13 mouse cellular contexts compared by ENCODE assay signal in the genomic region with DNA sequence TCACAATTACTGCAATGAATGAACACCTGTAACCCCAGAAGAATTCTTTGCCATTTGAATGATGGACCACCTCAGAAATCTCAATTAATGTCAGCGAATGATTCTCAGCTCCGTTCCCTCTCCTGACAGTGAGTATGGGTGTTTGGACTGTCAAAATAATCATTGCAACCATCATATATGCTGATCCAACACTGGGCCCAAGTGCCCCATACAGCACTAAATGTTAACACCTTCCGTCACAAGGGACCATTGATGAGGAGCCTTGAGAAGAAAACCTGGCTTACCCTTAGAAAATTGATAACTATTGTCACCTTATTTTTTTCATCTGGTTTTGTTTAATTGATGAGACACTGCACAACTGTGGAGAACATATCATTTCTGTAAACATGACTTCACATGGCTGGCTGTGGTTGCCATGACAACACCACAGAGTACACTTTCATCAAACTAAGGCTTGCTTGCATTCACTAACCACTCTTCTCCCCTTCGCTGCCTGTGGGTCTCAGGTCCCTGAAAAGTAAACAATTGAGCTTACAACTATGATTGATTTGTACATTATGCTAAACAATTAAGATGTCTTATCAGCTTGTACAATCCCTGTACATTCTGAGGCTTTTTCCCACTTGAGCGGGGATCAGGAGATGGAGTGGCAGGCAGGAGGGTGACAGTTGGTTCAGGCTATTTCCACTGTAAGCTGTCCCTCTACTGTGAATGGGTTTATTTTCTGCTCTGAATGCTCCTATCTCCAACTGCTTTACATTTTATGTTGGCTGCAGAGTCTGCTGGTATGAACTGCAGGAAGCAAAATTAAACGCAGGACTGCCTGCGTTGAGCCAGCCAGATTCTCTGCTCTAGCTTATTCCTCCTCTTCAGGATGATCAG.
DNase-seq lines count a peak whose midpoint lies in the region; ATAC-seq lines count a peak whose summit lies in the region.
"Had no signal": no experiment of that assay in that cellular context is flagged by ENCODE, and none has a peak within 500 bp of the region (broad histone marks: within the 10 kb centered on the region; RNA-seq: fewer than 3 reads in every experiment).

No protein-coding gene starts in this region.

- 65% methylated on average over 7 of the region's 7 CpGs for WGBS in forebrain, embryonic 12.5 days
- 69% methylated on average over 7 of the region's 7 CpGs for WGBS in hindbrain, embryonic 12.5 days
- WGBS in midbrain, embryonic 16.5 days: 63% methylated on average over 7 of the region's 7 CpGs
- WGBS in heart, embryonic 10.5 days: 84% methylated on average over 7 of the region's 7 CpGs

- no peaks in the 10 kb centered on the region for H3K9me3 ChIP-seq in forebrain, embryonic 12.5 days
- no peaks in the 10 kb centered on the region for H3K9me3 ChIP-seq in hindbrain, embryonic 12.5 days (replicated peaks)
- no peaks in the 10 kb centered on the region for H3K9me3 ChIP-seq in midbrain, embryonic 16.5 days (replicated peaks; ENCODE audit: control insufficient read depth, low read length, poor library complexity, severe bottlenecking)
- H3K9me3 ChIP-seq in heart, embryonic 10.5 days: no peaks in the 10 kb centered on the region
- H3K9me3 ChIP-seq: embryonic facial prominence, embryonic 12.5 days; neural tube, embryonic 12.5 days had no signal

- no peaks in the 10 kb centered on the region for H3K27me3 ChIP-seq in forebrain, embryonic 12.5 days
- H3K27me3 ChIP-seq in hindbrain, embryonic 12.5 days: no peaks in the 10 kb centered on the region
- H3K27me3 ChIP-seq in midbrain, embryonic 16.5 days (ENCODE audit: control insufficient read depth, insufficient read depth, low read depth, low read length): no peaks in the 10 kb centered on the region
- no peaks in the 10 kb centered on the region for H3K27me3 ChIP-seq in heart, embryonic 10.5 days (ENCODE audit: insufficient read depth, poor library complexity, severe bottlenecking)
- H3K27me3 ChIP-seq: embryonic facial prominence, embryonic 12.5 days; neural tube, embryonic 12.5 days had no signal

- H3K36me3 ChIP-seq in forebrain, embryonic 12.5 days (replicated peaks): no peaks in the 10 kb centered on the region
- H3K36me3 ChIP-seq in hindbrain, embryonic 12.5 days: no peaks in the 10 kb centered on the region
- no peaks in the 10 kb centered on the region for H3K36me3 ChIP-seq in midbrain, embryonic 16.5 days (ENCODE audit: control insufficient read depth, insufficient read depth, low read length)
- no peaks in the 10 kb centered on the region for H3K36me3 ChIP-seq in heart, embryonic 10.5 days
- H3K36me3 ChIP-seq: embryonic facial prominence, embryonic 12.5 days; neural tube, embryonic 12.5 days had no signal

- peak; percentile 50 to 65 for DNase-seq in left cerebral cortex, postnatal 25 days (ENCODE audit: low spot score in 2 of 2)
- no peak for DNase-seq in left cerebral cortex, adult 9 months (ENCODE audit: low spot score in 2 of 2)
- no peak for DNase-seq in yolk sac, embryonic 10.5 days (ENCODE audit: low spot score)
- DNase-seq in heart, embryonic 10.5 days (ENCODE audit: low spot score): no peak
- DNase-seq: cerebellum, postnatal 14 days; heart, postnatal 10 days; kidney, adult 2 months; liver, postnatal 0 days had no signal

- H3K4me1 ChIP-seq in forebrain, embryonic 12.5 days: peaks cover 5% of the 10 kb centered on the region
- H3K4me1 ChIP-seq in hindbrain, embryonic 12.5 days: 0 out of 2 replicates have a peak, but pooled peaks cover 2% of the 10 kb centered on the region
- peaks cover 4% of the 10 kb centered on the region; the same call in 1 of the 2 replicates for H3K4me1 ChIP-seq in midbrain, embryonic 16.5 days (ENCODE audit: control insufficient read depth, insufficient read depth, low read length)
- no peaks in the 10 kb centered on the region for H3K4me1 ChIP-seq in heart, embryonic 10.5 days
- H3K4me1 ChIP-seq: embryonic facial prominence, embryonic 12.5 days; neural tube, embryonic 12.5 days had no signal

- no peak overlapping the region for H3K27ac ChIP-seq in forebrain, embryonic 12.5 days
- no peak overlapping the region for H3K27ac ChIP-seq in hindbrain, embryonic 12.5 days
- no peak overlapping the region for H3K27ac ChIP-seq in midbrain, embryonic 16.5 days (ENCODE audit: low read length)
- H3K27ac ChIP-seq in heart, embryonic 10.5 days: no peak overlapping the region
- H3K27ac ChIP-seq: embryonic facial prominence, embryonic 12.5 days; neural tube, embryonic 12.5 days had no signal

- intact Hi-C loops in left cerebral cortex, postnatal 25 days (cut with DNase I): no loop called here

- H3K4me2 ChIP-seq in forebrain, embryonic 12.5 days: no peak overlapping the region
- no peak overlapping the region for H3K4me2 ChIP-seq in hindbrain, embryonic 12.5 days (replicated peaks)
- H3K4me2 ChIP-seq in midbrain, embryonic 16.5 days (ENCODE audit: low read length): no peak overlapping the region
- H3K4me2 ChIP-seq: embryonic facial prominence, embryonic 12.5 days; neural tube, embryonic 12.5 days had no signal

- H3K4me3 ChIP-seq in forebrain, embryonic 12.5 days (replicated peaks): no peak overlapping the region
- H3K4me3 ChIP-seq in hindbrain, embryonic 12.5 days: no peak overlapping the region
- H3K4me3 ChIP-seq in midbrain, embryonic 16.5 days (ENCODE audit: low read depth, low read length): no peak overlapping the region
- H3K4me3 ChIP-seq in heart, embryonic 10.5 days: no peak overlapping the region
- H3K4me3 ChIP-seq: embryonic facial prominence, embryonic 12.5 days; neural tube, embryonic 12.5 days had no signal

- peak; percentile 79 for ATAC-seq in forebrain, embryonic 12.5 days (ENCODE audit: low FRiP score)
- peak; percentile 57; the same call in 1 of the 2 replicates for ATAC-seq in hindbrain, embryonic 12.5 days (ENCODE audit: low FRiP score)
- ATAC-seq in midbrain, embryonic 16.5 days: peak; percentile 92
- ATAC-seq: liver, postnatal 0 days had no signal

- no peak overlapping the region for H3K9ac ChIP-seq in forebrain, embryonic 12.5 days
- H3K9ac ChIP-seq in hindbrain, embryonic 12.5 days: no peak overlapping the region
- no peak overlapping the region for H3K9ac ChIP-seq in midbrain, embryonic 16.5 days (ENCODE audit: low read depth, low read length)
- H3K9ac ChIP-seq: embryonic facial prominence, embryonic 12.5 days; liver, postnatal 0 days; neural tube, embryonic 12.5 days had no signal

Comparison
In these comparisons a context has a peak if more than half of its experiments do, and no peak if none do; other contexts are left out.
1. DNase-seq: peak in left cerebral cortex, postnatal 25 days (2 of 2); none in left cerebral cortex, adult 9 months (0 of 2), yolk sac, embryonic 10.5 days (single experiment) and heart, embryonic 10.5 days (single experiment).
2. Peak in every context shown above with its lines, with median percentiles within 50 percentile points of each other: ATAC-seq.